Mouse (Mus musculus): ENCODE data around the gene Nat8f6.

DNA sequence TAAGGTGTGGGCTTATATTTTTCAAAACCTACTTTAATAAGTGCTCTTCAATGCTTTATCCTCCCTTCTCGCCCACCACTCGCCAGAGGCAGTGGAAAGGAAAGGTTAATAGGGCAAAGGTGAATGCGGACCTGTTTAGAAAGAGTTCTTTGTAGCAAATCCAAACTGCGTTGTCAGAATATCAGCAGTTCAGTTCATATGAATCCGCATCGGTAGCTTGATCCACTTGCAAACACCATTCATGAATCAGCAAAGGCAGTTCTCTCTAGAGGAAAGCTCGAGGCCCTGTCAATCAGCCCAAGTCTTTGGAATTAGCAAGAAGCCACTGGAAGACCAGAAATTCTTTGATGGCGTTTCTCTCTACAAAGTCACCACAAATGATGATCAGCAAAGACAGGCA, 17.9 kb upstream of the Nat8f6 start:
- TF ChIP-seq CTCF (IDR thresholded peaks at IDR 0.05; ENCODE audit: extremely low read depth, insufficient read length, insufficient replicate concordance, low read depth, low read length) (no peak), POLR2A (IDR thresholded peaks at IDR 0.05; ENCODE audit: low read depth, low read length) (no peak)

Measured in small intestine, adult 2 months (tissue).